Mouse (Mus musculus) bone marrow macrophage, adult 2 months (primary cell): ENCODE results near the gene Rpl18a. TPM values are rescaled to one million over a fixed set of nuclear protein-coding genes. Genes with fewer than 3 reads are reported as not detected.
A peak's percentile ranks its signal among the peaks of the same experiment; 100 is the strongest.

ENCODE experiments used
- H3K27ac ChIP-seq: 2 replicates; pipeline ENCODE4 v1.5.1; 2012; ENCODE audit warnings: low read depth, low read length; ENCODE audit not compliant: insufficient read depth
- H3K4me1 ChIP-seq: 2 replicates; pipeline ENCODE4 v1.6.1; 2012; ENCODE audit warnings: low read length; ENCODE audit not compliant: control insufficient read depth, insufficient read depth
- H3K4me3 ChIP-seq: 2 replicates; pipeline ENCODE4 v1.5.1; 2012; ENCODE audit warnings: mild to moderate bottlenecking, low read length, moderate library complexity; ENCODE audit not compliant: insufficient read depth
- CTCF ChIP-seq: IDR thresholded peaks from 2 replicates; pipeline ENCODE4 v1.5.1; 2012; ENCODE audit warnings: low read depth, mild to moderate bottlenecking, low read length, moderate library complexity
- POLR2A ChIP-seq: IDR thresholded peaks from 2 replicates; pipeline ENCODE4 v1.6.1; 2012; ENCODE audit warnings: mild to moderate bottlenecking, low read depth, low read length, borderline replicate concordance
- polyA plus RNA-seq: library from polyadenylated mRNA; stranded (reverse); fragments of >200 nt; gene quantifications from 2 replicates; pipeline ENCODE4 v1.2.4, GENCODE M21; 2012; ENCODE audit not compliant: missing spikeins, insufficient read depth, insufficient read length

Rpl18a gene
- polyA plus RNA-seq, 1 experiment: 1,824 TPM

DNA sequence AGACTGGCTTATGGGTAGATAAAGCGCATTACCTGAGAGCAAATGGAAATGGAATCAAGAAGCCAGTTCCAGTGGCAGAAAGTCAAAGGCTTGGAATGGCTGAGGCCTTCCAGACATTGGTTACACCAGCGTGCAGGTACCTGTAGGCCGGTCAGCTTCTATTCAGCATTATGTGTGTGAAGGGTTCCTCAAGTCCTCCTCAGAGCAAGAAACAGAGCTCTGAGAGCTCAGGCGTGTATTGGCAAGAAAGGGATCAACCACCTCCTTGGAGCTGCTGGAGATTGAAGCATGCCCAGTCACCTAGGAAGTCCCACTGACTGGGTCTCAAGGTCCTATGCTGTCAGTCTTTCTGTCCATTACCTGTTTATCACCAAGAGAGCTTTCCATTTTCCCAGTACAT, 28.5 kb upstream of the Rpl18a start:
- no peak for TF ChIP-seq POLR2A
- no peak for TF ChIP-seq CTCF
- no peaks in the 10 kb centered on the region for H3K4me1 ChIP-seq
- H3K27ac ChIP-seq: no peak overlapping the region
- no peak overlapping the region for H3K4me3 ChIP-seq

DNA sequence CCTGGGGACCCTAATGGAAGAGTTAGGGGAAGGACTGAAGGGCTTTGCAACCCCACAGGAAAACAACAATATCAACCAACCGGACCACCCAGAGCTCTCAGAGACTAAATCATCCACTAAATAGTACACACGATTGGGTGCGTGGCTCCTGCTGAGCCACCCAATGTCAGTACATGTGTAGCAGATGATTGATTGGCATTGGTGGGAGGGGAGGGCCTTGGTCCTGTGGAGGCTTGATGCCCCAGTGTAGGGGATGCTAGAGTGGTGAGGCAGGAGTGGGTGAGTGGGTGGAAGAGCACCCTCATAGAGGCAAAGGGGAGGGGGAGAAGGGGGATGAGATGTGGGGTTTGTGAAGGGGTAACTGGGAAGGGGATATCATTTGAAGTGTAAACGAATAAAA, 26.9 kb upstream of the Rpl18a start:
- Histone ChIP-seq H3K4me1 (no peaks in the 10 kb centered on the region), H3K27ac (no peak overlapping the region), H3K4me3 (no peak overlapping the region)
- TF ChIP-seq POLR2A (no peak), CTCF (no peak)

DNA sequence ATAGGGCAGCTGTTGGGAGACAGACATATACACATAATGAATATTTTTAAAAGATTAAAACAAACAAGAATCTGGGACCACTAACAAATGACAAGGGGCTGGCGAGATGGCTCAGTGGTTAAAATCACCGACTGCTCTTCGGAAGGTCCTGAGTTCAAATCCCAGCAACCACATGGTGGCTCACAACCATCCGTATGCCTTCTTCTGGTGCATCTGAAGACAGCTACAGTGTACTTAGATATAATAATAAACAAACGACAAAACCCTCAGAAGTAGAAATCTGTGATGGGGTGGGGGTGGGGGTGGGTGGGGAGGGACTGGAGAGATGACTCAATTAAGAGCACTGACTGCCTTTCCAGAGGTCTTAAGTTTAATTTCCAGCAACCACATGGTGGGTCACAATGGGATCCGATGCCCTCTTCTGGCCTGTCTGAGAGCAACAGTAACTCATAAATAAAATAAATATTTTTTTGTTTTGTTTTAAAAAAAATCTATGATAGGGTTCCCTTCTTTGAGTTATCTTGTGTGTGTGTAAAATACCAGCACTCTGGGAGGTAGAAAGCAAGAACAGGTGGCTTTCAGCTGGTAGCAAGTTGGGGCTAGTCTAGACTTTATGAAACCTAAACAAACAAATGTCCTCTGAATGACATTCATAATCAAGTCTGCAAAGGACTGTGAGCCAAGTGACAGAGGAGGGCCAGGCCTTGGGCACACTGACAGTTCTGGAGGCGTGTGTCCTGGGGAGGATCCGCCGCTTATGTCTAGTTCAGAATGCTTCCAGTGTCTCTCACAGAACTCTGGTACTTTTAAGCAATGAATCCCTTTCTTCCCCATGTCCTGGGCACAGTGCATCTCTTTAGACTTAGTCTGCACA, 23.1 kb upstream of the Rpl18a start:
- TF ChIP-seq CTCF: no peak
- TF ChIP-seq POLR2A: no peak
- Histone ChIP-seq H3K4me1 (no peaks in the 10 kb centered on the region), H3K4me3 (no peak overlapping the region), H3K27ac (no peak overlapping the region)

DNA sequence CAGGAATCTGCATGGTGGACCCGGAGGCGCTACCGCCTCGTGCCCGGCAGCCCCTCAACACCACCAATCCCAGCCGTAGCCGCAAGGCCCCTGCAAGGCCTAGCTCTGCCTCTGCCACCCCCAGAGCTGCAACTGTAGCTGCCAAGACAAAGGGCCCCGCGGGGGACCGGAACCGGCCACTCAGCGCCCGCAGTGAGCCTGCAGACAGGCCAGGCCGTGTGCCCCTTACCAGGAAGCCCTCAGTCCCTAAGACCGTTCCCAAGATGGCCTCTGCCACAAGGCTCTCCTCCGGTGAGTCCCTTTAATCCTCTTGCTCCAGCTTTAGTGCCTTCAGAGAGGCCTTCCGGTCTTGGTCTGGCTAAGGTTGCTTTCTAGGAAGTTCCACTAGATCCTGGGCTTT, 17.5 kb upstream of the Rpl18a start:
- Histone ChIP-seq H3K27ac (no peak overlapping the region), H3K4me1 (peaks cover 15% of the 10 kb centered on the region), H3K4me3 (no peak overlapping the region)
- no peak for TF ChIP-seq CTCF
- TF ChIP-seq POLR2A: no peak

DNA sequence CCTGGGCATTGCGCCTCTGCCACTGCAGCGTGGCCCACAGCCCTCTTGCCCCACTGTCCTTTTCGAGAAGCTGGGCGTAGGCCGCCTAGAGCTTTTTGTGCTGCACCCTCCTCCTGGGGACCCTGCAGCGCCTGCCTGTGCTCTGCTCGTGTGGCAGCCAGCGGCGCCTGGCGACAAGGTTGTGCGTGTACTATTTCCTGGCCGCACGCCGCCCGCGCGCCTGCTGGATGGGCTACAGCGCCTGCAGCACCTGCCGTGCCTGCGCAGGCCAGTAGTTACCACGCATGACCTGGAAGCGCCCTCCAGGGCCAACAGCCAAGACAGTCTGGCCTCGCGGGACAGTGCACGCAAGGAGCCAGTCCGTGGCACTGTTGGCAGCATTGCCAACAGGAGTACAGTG, 16.3 kb upstream of the Rpl18a start:
- peaks cover 15% of the 10 kb centered on the region for H3K4me1 ChIP-seq
- TF ChIP-seq POLR2A: no peak
- no peak for TF ChIP-seq CTCF
- H3K4me3 ChIP-seq: no peak overlapping the region
- H3K27ac ChIP-seq: no peak overlapping the region

DNA sequence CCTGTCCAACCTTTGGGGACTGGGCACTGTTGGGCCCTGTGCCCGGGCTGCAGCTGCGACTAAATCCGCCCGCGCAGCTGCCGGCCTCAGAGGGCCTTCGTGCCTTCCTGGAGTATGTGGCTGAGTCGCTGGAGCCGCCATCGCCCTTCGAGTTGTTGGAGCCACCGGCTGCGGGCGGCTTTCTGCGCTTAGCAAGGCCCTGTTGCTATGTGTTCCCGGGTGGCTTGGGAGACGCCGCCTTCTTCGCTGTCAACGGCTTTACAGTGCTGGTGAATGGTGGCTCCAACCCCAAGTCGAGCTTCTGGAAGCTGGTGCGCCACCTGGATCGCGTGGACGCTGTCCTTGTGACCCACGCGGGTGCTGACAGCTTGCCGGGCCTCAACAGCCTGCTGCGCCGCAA, 15.7 kb upstream of the Rpl18a start:
- no peak overlapping the region for H3K4me3 ChIP-seq
- TF ChIP-seq CTCF: no peak
- TF ChIP-seq POLR2A: no peak
- peaks cover 15% of the 10 kb centered on the region for H3K4me1 ChIP-seq

DNA sequence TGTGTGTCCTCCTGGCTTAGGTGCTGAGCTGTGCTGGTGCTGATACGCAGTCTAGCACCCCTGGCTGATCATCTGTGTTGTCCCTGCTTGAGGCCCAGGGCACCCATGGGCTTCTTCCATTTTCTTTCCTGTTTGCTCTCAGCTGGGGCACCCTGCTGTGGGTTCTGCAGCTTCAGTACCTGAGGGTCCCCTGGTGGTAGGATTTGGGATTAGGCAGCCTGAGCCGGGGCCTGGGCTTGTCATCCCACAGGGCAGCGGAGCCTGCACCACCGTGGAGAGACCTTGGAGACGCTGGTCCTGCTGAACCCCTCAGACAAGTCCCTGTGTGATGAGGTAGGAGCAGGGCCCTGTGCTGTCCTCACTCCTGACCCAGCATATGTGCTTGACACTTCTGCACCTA, 14.4 kb upstream of the Rpl18a start:
- peaks cover 23% of the 10 kb centered on the region for H3K4me1 ChIP-seq
- no peak overlapping the region for H3K4me3 ChIP-seq
- TF ChIP-seq POLR2A (no peak), CTCF (no peak; the same call in 1 of the 2 replicates)
- H3K27ac ChIP-seq: peak overlapping the region; percentile 77

More for the DNA sequence above, 15.7 kb upstream of the Rpl18a start:
- H3K27ac ChIP-seq: no peak overlapping the region

DNA sequence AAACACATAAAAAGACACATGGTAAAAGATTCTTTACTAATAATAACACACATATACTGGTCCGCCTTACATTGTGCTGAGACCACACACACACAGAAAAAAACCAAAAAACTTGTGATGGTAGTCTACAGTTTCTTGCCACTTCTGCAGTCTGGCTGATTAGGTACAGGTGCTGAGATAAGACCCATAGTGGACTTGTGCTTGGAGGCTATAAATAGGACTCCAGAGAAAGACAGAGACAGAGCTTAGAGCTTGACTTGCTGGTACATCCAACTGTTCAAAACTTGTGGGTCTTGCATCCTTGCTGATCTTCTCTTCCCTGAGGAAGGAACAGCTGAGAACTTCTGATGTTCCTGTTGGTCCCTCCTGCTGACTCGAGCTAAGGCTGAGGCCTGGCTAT, 10.3 kb upstream of the Rpl18a start:
- H3K4me1 ChIP-seq: peaks cover 50% of the 10 kb centered on the region
- no peak overlapping the region for H3K27ac ChIP-seq
- TF ChIP-seq CTCF (no peak), POLR2A (no peak)
- H3K4me3 ChIP-seq: no peak overlapping the region

DNA sequence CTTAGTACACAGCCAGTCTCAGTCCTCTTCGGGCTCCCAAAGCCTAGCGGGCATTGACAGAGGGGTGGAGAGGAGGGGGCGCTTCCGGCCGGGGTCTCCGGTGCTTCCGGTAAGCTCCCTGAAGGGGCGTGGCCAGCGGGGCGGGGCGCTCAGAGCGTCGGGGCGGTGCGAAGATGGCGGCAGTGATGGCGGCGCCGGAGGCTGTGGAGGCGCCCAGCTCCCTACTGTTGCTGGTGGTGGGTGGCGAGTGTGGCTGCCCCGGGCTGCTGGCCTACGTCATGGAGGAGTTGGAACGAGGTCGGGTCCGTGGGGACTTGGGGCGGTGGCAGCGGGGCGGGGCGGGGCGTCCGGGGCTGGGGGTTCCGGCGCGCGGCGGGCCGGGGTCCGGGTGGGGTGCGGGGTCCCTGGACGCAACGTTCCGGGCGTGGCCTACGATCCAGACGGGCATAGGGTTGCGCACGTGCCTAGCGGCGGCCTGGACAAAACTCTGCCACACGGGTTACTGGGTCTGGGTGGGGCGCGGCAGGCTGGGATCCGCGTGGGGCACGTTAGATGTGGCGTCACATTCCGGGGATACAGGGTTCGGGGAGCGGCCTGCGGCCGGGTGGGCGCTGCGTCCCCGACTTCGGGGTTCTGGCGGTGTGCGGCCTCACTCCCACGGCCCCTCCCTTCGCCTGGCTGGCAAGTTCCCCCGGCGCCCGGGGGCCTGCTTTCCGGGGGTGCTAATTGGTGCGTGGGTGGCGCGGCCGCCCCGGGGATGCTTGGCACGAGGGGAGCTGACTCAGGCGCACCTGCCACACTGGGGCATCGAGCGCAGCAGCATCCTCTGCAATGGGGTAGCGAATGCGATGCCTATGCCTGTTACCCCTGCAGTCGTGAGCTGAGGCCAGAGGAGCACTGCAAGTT, 8.9 kb upstream of the Rpl18a start, which contains the start of gene Map1s:
TSS of gene Map1s (plus strand) at position 102 of the 906 bp plus-strand sequence.
- peak within 1 kb of the TSS; percentile 92 for H3K27ac ChIP-seq
- H3K4me3 ChIP-seq: peak within 1 kb of the TSS; percentile 62
- peaks cover 54% of the 10 kb centered on the region for H3K4me1 ChIP-seq
- TF ChIP-seq POLR2A (no peak; the same call in 1 of the 2 replicates), CTCF (no peak)

DNA sequence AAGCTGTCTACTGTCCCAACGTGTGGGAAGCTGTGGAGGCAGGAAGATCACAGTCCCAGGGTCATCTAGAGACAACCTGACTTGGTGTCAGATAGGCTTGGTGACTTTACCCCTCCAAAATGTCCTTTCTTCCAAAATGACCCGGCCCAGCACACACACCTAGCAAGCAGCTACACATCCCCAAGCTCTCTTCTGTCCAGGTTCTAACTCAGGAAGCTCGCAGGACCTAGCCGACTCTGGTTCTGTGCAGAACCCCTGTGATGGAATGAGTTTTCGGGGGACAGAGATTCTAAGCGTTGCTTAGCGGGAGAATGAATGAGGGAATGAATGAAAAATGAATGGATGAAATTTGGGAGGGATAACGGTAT, 8.2 kb upstream of the Rpl18a start:
- Histone ChIP-seq H3K27ac (peak overlapping the region; percentile 92), H3K4me1 (peaks cover 53% of the 10 kb centered on the region), H3K4me3 (peak overlapping the region; percentile 62)
- TF ChIP-seq POLR2A: no peak
- TF ChIP-seq CTCF: no peak
